Mouse (Mus musculus): ENCODE data around the gene Lyl1. TPM values are rescaled to one million over a fixed set of nuclear protein-coding genes. Genes with fewer than 3 reads are reported as not detected.

The Lyl1 gene
- 100 to 1,000 TPM; 102 to 117 TPM for total RNA-seq (2023)

GRCm38 (mm10) chr8:84700941-84701911 is at the start of gene Lyl1:
Gene Lyl1, plus strand, starts transcription at chr8:84701457.

DNA sequence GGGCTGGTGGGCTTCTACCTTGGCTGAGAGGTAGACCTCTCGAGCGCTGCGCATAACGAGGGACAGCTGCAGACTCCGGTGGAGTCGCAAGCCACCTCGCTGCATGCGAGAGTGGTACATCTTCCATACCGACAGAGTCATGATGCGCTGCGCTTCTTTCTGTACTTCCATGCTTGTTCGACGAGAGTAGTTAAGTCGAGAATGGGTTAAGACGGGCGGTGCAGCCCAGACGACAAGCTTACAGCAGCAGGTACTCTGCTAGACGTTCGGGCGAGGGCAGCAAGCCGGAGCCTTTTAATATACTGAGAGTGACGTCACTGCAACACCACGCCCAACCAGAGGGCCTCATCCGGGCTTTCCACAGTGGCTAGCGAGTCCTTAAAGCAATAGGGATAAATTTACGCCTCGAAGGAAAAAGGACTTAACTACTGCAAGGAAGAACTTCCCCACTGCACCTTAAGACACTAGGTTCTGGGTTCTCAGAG is 38.6 kb upstream of the Lyl1 start, which contains the start of gene Ier2:
Ier2 (minus strand) TSS at position 272 of the 485 bp plus-strand sequence.

GRCm38 (mm10) chr8:84686191-84687002 is 14.9 kb upstream of the Lyl1 start, which contains the start of gene Trmt1:
Gene Trmt1, plus strand, starts transcription at chr8:84686307.

DNA sequence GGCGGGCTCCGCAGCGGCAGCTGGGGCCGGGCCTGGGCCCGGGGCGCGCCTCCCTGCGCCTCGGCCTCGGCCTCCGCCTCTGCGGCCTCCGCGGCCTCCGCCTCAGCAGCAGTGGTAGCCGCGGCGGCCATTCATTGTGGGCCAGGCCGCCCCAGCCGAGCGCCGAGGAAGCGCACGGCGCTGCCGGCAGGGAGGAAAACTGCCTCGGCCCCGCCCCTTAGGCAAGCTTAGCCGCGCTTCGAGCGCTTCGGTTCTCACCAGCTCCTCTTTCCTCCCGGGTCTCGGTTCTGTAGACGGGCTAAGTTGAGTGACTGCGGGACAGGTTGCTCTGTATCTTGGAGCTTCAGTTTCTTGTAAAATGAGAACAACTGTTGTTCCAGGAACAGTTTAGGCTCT is 13.6 kb upstream of the Lyl1 start, which contains the start of gene Nacc1:
Nacc1 (minus strand) TSS at position 158 of the 396 bp plus-strand sequence.

DNA sequence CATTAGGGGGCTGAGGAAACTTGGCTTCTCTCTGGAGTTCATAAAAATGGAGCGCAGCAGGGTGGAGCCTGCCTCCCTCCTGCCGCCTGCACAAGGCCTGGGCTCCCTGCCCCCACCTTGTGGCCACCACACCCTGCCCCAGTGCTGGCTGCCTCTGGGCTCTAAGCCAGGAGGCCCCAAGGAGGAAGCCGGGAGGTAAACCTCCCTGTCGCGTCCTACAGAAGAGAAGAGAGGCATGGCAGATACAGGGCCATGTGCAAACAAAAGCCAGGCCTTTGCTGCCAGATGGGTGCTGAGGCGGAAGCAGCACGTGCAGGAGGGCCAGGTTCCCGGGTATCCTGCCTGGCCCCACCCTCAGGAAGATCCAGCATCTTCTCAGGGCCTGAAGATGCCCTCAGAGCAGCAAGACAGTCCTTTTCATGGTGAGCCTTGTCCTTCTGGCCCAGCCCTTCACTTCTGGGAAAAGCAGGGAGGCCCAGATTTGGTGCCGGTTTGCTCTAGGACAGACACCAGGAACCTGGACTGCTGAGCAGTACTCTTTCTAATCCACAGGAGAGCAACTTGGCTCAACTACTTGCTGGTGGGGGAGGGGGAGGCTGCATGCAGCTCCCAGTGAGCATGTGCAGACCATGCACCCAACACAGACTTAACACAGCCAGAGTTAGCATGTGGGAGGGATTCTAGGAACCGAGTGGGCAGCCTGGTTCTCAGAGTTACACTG is 21.8 kb downstream of the Lyl1 start, which contains the start of gene G430095P16Rik:
G430095P16Rik (plus strand) TSS at position 158 of the 721 bp plus-strand sequence.

Other genes starting within 250 kb of the Lyl1 start
- gene Ier2, start 38.6 kb upstream of the Lyl1 start, total RNA-seq (2023) = 100 to 1,000 TPM; 716 to 822 TPM
- 10 to 100 TPM; 25.4 to 35.6 TPM for gene Trmt1, start 15.2 kb upstream of the Lyl1 start, total RNA-seq (2023)
- 10 to 100 TPM; 34.0 to 39.2 TPM for gene Nacc1, start 13.6 kb upstream of the Lyl1 start, total RNA-seq (2023)
- 10 to 100 TPM in 1 of 2 experiments, 1 to 10 TPM in 1; 7.7 to 11.2 TPM for gene G430095P16Rik, start 21.6 kb downstream of the Lyl1 start, total RNA-seq (2023)
- 10 to 100 TPM; 19.5 to 24.7 TPM for gene Nfix, start 98.9 kb downstream of the Lyl1 start, total RNA-seq (2023)
- gene Dand5, start 121.4 kb downstream of the Lyl1 start, total RNA-seq (2023) = 1 to 10 TPM in 1 of 2 experiments, under 1 TPM in 1; 0.95 to 1.0 TPM
- gene Gadd45gip1, start 130.1 kb downstream of the Lyl1 start, total RNA-seq (2023) = 1 to 10 TPM; 6.1 to 6.9 TPM
- 10 to 100 TPM; 38.7 to 39.0 TPM for gene Rad23a, start 139.2 kb downstream of the Lyl1 start, total RNA-seq (2023)
- gene Calr, start 145.5 kb downstream of the Lyl1 start, total RNA-seq (2023) = 100 to 1,000 TPM; 286 to 287 TPM
- 10 to 100 TPM; 29.4 to 29.6 TPM for gene Farsa, start 155.5 kb downstream of the Lyl1 start, total RNA-seq (2023)
- 10 to 100 TPM; 13.6 to 16.0 TPM for gene Syce2, start 170.7 kb downstream of the Lyl1 start, total RNA-seq (2023)
- 1 to 10 TPM; 5.6 TPM for gene Gcdh, start 192.5 kb downstream of the Lyl1 start, total RNA-seq (2023)
- 10 to 100 TPM in 1 of 2 experiments, 1 to 10 TPM in 1; 6.4 to 17.8 TPM for gene Klf1, start 200.5 kb downstream of the Lyl1 start, total RNA-seq (2023)
- gene Dnase2a, start 207.1 kb downstream of the Lyl1 start, total RNA-seq (2023) = 10 to 100 TPM; 19.0 to 25.7 TPM
- not detected for gene Mast1, start 235.9 kb downstream of the Lyl1 start, total RNA-seq (2023)
- not detected for gene Rtbdn, start 245.5 kb downstream of the Lyl1 start, total RNA-seq (2023)

All from neutrophil, adult 59 days (primary cell).